Mouse (Mus musculus): ENCODE measurements at regions not wholly inside any gene's neighbourhood (a gene's known extent, or its start where the extent isn't known, plus 50 kb on each side); places are given as distances from the start of the nearest gene placed in this dataset.

DNA sequence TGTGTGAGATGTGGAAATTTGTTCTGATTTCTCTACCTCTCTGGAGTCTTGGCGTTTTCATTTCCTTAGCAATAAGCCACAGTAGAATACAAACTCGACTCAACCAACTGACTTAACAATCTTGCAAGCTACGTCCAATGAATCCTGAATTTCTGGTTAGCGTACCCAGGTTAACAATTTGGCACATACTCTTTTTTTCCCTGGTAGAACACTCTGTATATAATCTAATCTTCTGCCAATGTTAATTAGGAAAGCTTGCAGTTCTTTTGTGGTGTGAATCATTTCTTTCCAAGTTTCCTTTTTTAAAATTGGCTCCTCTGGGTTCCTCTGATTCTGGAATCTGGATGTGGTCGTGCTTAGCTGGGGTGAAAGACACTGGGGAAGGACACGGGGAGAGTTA lies 103.5 kb upstream of the Tmem178 start:
- Histone ChIP-seq H3K27ac (ENCODE audit: insufficient read depth, low read length) (no peak overlapping the region), H3K27me3 (ENCODE audit: control insufficient read depth, insufficient read depth, low read length) (no peaks in the 10 kb centered on the region), H3K4me3 (replicated peaks; ENCODE audit: insufficient read depth, low read depth, low read length) (no peak overlapping the region), H3K4me1 (ENCODE audit: control insufficient read depth, insufficient read depth, low read length) (peaks cover 4% of the 10 kb centered on the region; the same call in 1 of the 2 replicates)
- no peak for DNase-seq
- TF ChIP-seq CTCF (IDR thresholded peaks at IDR 0.05; ENCODE audit: borderline replicate concordance, insufficient read depth, low read depth, low read length) (no peak), POLR2A (IDR thresholded peaks at IDR 0.05; ENCODE audit: borderline replicate concordance, insufficient read depth, low read length) (no peak)
- 87% methylated on average over 6 of the region's 6 CpGs for WGBS

DNA sequence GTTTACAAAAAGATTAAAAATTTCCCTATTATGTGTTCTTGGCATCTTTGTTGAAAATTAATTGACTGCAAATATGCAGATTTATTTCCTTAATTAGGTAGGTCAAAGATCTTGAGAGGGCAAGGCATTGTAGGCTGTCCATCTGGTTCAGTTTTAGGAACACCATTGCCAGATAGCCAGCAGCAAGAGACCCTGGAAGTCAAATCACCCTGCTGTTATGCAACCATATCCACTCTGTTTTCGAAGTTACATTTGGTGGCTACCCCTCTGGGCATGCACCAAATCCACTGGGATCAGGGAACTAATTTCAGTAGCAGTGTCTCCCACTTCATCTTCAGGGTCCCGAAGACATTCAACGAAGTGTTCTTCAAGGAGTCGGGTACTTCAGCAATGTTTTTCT lies 104.0 kb upstream of the Tmem178 start:
- H3K27me3 ChIP-seq (ENCODE audit: control insufficient read depth, insufficient read depth, low read length): no peaks in the 10 kb centered on the region
- TF ChIP-seq POLR2A (IDR thresholded peaks at IDR 0.05; ENCODE audit: borderline replicate concordance, insufficient read depth, low read length) (no peak), CTCF (IDR thresholded peaks at IDR 0.05; ENCODE audit: borderline replicate concordance, insufficient read depth, low read depth, low read length) (no peak)
- H3K4me3 ChIP-seq (replicated peaks; ENCODE audit: insufficient read depth, low read depth, low read length): no peak overlapping the region
- WGBS: 81% methylated on average over 4 of the region's 4 CpGs
- peak in 1 of 2 experiments; percentile 31 for DNase-seq
- H3K27ac ChIP-seq (ENCODE audit: insufficient read depth, low read length): no peak overlapping the region
- H3K4me1 ChIP-seq (ENCODE audit: control insufficient read depth, insufficient read depth, low read length): peaks cover 3% of the 10 kb centered on the region; the same call in 1 of the 2 replicates

DNA sequence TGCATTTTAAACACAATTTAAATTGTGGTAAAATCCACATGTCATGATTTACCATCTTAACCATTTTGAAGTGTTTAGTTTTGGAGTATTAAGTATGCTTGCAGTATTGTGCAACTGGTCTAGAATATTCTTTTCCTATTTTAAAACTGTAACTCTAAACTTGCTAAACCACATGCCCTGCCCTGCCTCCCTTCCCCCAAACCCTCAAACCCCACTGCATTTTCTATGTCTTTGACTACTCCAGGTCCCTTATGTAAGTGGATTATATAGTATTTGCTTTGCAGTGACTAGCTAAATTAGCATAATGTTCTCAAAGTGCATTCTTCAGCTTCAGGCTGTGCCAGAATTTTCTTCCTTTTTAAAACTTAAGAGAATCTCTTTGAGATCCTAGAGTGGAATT lies 106.4 kb upstream of the Map4k3 start:
- Histone ChIP-seq H3K4me3 (replicated peaks; ENCODE audit: insufficient read depth, low read depth, low read length) (no peak overlapping the region), H3K27ac (ENCODE audit: insufficient read depth, low read length) (no peak overlapping the region), H3K27me3 (ENCODE audit: control insufficient read depth, insufficient read depth, low read length) (no peaks in the 10 kb centered on the region), H3K4me1 (ENCODE audit: control insufficient read depth, insufficient read depth, low read length) (no peaks in the 10 kb centered on the region)
- TF ChIP-seq POLR2A (IDR thresholded peaks at IDR 0.05; ENCODE audit: borderline replicate concordance, insufficient read depth, low read length): no peak
- TF ChIP-seq CTCF (IDR thresholded peaks at IDR 0.05; ENCODE audit: borderline replicate concordance, insufficient read depth, low read depth, low read length): no peak
- DNase-seq: no peak

DNA sequence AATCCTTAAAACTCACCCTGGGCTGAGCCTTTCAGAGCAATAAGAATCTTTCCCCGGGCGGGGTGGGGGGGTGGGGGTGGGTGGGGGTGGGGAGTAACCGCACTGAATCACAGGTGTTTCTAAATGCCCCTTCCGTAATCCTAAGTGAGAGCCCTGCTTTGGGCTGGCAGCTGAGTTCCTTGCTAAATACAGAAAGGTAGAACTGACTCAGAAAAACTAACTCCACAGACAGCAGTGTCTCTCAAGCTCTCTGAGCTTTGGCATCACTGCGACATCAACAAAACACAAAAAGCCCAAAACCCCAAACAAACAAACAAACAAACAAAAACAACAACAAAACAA lies 105.9 kb upstream of the Map4k3 start:
- Histone ChIP-seq H3K27me3 (ENCODE audit: control insufficient read depth, insufficient read depth, low read length) (no peaks in the 10 kb centered on the region), H3K4me1 (ENCODE audit: control insufficient read depth, insufficient read depth, low read length) (no peaks in the 10 kb centered on the region), H3K4me3 (replicated peaks; ENCODE audit: insufficient read depth, low read depth, low read length) (no peak overlapping the region), H3K27ac (ENCODE audit: insufficient read depth, low read length) (no peak overlapping the region)
- WGBS: 48% methylated on average over 5 of the region's 5 CpGs
- DNase-seq: no peak
- TF ChIP-seq CTCF (IDR thresholded peaks at IDR 0.05; ENCODE audit: borderline replicate concordance, insufficient read depth, low read depth, low read length) (no peak), POLR2A (IDR thresholded peaks at IDR 0.05; ENCODE audit: borderline replicate concordance, insufficient read depth, low read length) (no peak)

DNA sequence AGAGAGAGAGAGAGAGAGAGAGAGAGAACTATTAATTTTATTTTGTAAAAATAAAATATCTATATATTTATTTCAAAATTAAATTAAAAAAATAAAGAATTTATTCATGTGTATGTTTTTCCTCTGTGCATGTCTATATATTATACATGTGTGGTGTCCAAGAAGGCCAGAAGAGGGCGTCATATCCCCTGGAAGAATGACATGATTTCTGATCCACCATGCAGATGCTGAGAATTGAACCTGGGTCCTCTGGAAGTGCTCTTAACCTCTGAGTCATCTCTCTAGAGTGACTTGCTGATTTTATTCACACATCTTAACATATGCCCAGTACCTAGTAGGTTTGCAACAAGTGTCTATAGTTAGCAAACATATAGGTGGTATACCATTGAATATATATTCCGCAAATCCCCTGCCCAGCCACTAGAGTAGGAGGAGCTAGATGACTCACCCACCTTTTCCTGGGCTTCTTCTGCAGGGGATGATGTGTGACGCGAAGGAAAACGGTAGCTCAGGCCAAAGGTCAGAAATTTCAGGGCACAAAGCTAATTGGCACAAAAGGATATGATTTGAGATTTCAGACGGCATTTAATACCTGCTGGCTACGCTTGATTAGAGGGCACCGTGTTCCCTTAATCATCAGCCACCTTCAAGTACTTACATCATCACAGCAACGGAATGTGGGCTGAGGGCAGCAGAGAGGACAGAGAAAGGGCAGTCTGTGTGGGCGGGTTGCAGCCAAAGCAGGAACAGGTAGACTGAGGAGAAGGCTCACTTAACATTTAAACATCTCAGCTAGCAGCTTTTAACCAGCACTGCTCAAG lies 105.3 kb upstream of the Map4k3 start:
- H3K27me3 ChIP-seq (ENCODE audit: control insufficient read depth, insufficient read depth, low read length): no peaks in the 10 kb centered on the region
- no peak for TF ChIP-seq CTCF (IDR thresholded peaks at IDR 0.05; ENCODE audit: borderline replicate concordance, insufficient read depth, low read depth, low read length)
- TF ChIP-seq POLR2A (IDR thresholded peaks at IDR 0.05; ENCODE audit: borderline replicate concordance, insufficient read depth, low read length): no peak
- no peak for DNase-seq
- H3K4me1 ChIP-seq (ENCODE audit: control insufficient read depth, insufficient read depth, low read length): no peaks in the 10 kb centered on the region
- WGBS: 55% methylated on average over 10 of the region's 10 CpGs
- H3K4me3 ChIP-seq (replicated peaks; ENCODE audit: insufficient read depth, low read depth, low read length): no peak overlapping the region
- no peak overlapping the region for H3K27ac ChIP-seq (ENCODE audit: insufficient read depth, low read length)

DNA sequence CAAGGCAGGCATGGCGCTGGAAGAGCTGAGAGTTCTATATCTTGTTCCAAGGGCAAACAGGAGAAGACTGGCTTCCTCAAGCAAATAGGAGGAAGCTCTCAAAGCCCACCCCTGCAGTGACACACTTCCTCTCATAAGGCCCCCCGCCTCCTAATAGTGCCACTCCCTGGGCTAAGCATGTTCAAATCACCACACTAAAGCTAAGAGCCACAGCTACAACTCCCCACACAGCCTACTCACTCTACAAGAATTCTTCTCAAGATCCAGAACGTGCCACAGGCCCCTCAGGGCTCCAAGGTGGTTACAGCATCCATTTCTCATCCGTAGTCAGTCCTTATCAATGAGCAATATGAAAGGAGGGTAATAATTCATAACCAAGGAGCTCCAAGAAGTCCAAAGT lies 103.4 kb upstream of the Map4k3 start:
- Histone ChIP-seq H3K4me3 (replicated peaks; ENCODE audit: insufficient read depth, low read depth, low read length) (no peak overlapping the region), H3K4me1 (ENCODE audit: control insufficient read depth, insufficient read depth, low read length) (no peaks in the 10 kb centered on the region), H3K27me3 (ENCODE audit: control insufficient read depth, insufficient read depth, low read length) (no peaks in the 10 kb centered on the region), H3K27ac (ENCODE audit: insufficient read depth, low read length) (no peak overlapping the region)
- no peak for TF ChIP-seq POLR2A (IDR thresholded peaks at IDR 0.05; ENCODE audit: borderline replicate concordance, insufficient read depth, low read length)
- no peak for TF ChIP-seq CTCF (IDR thresholded peaks at IDR 0.05; ENCODE audit: borderline replicate concordance, insufficient read depth, low read depth, low read length)
- WGBS: 87% methylated on average over 4 of the region's 4 CpGs
- no peak for DNase-seq

DNA sequence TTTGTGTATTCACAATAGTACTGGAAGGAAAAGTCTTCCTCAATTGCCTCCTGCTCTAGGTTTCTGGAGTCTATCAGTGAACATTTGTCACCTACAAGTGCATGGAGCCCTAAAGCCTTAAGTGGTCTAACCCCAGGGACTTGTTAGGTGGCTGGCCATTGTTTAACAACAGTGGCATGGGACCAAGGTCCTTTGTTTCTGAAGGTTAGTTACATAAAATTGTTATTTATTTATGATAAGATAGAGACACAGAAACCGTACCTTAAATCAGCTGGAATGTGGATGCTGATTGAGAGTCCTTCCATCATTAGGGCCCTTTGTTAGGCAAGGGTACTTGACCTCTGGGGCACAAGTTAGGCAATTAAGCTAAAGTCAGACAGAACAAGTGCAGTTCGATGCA lies 99.6 kb upstream of the Map4k3 start:
- Histone ChIP-seq H3K27ac (ENCODE audit: insufficient read depth, low read length) (no peak overlapping the region), H3K4me3 (replicated peaks; ENCODE audit: insufficient read depth, low read depth, low read length) (no peak overlapping the region), H3K27me3 (ENCODE audit: control insufficient read depth, insufficient read depth, low read length) (no peaks in the 10 kb centered on the region; the same call in 1 of the 2 replicates), H3K4me1 (ENCODE audit: control insufficient read depth, insufficient read depth, low read length) (no peaks in the 10 kb centered on the region)
- TF ChIP-seq POLR2A (IDR thresholded peaks at IDR 0.05; ENCODE audit: borderline replicate concordance, insufficient read depth, low read length) (no peak), CTCF (IDR thresholded peaks at IDR 0.05; ENCODE audit: borderline replicate concordance, insufficient read depth, low read depth, low read length) (no peak)
- DNase-seq: no peak
- WGBS: 85% methylated on average over 2 of the region's 2 CpGs

DNA sequence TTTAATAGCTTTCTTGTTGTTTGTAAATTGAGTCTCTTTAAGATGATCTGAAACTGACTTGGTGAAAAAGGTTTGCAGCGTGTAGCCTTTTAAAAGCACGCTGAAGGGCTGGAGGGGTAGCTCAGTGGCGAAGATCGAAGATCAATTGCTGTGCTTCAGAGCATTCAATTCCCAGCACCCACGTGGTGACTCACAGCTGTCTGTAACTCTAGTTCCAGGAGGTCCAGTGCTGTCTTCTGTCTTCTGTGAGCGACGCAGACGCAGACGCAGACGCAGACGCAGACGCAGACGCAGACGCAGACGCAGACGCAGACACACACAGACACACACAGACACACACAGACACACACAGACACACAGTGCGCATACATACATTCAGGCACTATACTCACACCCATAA lies 99.1 kb upstream of the Map4k3 start:
- no peak overlapping the region for H3K4me3 ChIP-seq (replicated peaks; ENCODE audit: insufficient read depth, low read depth, low read length)
- no peak for DNase-seq
- 92% methylated on average over 17 of the region's 17 CpGs for WGBS
- no peak for TF ChIP-seq CTCF (IDR thresholded peaks at IDR 0.05; ENCODE audit: borderline replicate concordance, insufficient read depth, low read depth, low read length)
- no peak for TF ChIP-seq POLR2A (IDR thresholded peaks at IDR 0.05; ENCODE audit: borderline replicate concordance, insufficient read depth, low read length)
- H3K27ac ChIP-seq (ENCODE audit: insufficient read depth, low read length): no peak overlapping the region
- no peaks in the 10 kb centered on the region for H3K4me1 ChIP-seq (ENCODE audit: control insufficient read depth, insufficient read depth, low read length)
- H3K27me3 ChIP-seq (ENCODE audit: control insufficient read depth, insufficient read depth, low read length): no peaks in the 10 kb centered on the region; the same call in 1 of the 2 replicates
